Mouse (Mus musculus): ENCODE results near the gene Zfp94. TPM values are rescaled to one million over a fixed set of nuclear protein-coding genes. Genes with fewer than 3 reads are reported as not detected.

Zfp94 gene
- total RNA-seq, 4 experiments from 2014 or later, result 4.8 to 10.1 (median 7.0) TPM

DNA sequence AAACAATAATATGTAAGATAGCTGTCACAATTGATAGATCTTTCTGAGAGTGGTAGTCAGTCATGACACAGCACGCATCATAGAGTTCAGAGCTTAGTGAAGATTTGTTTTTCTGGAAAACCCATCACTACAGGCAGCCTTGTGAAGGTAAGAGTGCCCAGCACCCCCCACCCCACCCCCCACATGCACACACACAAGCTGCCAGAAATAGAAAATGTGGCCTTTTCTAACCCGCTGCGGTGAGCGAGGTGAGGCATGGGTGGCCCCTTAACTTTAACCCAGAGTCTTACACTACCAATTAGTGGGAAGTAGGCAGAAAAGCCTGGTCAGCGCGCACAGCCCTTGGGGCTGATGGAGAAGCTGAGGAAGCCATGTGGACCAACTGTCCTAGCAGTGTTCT is 45.3 kb downstream of the Zfp94 start:
- DNase-seq, result no peak

DNA sequence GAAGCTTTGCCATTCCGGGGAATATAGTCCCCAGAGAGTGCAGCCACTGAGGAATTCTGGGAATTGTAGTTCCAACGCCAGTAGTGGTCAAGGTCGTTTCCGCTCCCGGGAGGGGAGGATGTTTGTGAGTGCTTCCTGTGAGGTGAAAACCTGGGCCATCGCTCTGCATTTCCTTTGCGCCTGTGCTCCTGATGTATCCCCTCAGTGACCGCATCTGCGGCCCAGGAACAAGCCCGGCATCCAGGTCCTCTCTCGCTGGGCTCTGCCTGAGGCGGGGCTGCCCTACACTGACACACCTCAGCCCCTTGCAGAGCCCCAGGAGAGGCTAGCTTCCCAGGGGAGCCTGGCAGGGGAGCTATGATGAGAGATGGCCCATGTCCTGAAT is 46.2 kb downstream of the Zfp94 start, which contains the start of gene Zfp93:
TSS of gene Zfp93 (plus strand) at position 133 of the 385 bp plus-strand sequence.
- DNase-seq, result peak; percentile 77

DNA sequence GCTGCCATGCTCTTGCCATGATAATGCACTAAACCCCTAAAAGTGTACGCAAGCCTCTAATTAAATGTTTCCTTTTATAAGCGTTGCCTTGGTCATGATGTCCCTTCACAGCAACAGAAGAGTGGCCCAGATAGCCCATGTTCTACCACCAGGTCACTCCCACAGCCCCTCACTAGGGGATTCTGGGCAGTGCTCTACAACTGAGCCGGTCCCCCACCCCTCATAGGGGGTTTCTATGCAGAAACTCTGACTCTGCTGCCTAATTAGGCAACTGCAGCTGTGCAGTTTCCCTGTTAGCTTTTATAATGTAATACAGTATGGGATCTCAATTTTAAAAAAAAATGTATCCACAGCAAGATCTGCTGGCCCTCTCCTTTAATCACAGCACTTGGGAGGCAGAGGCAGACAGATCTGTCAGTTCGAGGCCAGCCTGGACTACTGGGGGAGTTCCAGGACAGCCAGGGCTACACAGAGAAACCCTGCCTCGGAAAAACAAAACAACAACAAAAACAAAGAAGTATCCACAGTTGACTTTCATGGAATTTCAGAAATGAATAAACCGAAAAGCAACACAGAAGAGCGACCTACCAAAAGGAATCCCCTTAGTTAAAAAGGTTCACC is 46.7 kb downstream of the Zfp94 start:
- DNase-seq, result no peak

DNA sequence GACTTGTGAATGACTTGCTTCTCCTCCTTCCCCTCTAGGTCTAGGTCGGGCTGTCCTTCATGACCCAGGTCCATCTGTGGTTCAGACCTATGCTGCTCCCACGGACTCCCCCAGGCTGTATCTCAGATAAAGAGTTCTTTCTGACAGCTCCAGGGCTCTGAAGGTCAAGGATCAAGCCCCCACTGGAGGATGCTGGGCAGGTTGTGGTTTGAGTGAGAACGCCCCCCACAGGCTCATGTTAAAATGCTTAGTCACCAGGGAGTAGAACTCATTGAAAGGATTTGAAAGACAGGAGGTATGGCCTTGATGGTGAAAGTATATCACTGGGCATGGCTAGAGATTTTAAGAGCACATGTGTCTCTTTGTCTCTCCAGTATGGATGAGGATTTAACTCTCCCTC is 47.2 kb downstream of the Zfp94 start:
- DNase-seq, result no peak

DNA sequence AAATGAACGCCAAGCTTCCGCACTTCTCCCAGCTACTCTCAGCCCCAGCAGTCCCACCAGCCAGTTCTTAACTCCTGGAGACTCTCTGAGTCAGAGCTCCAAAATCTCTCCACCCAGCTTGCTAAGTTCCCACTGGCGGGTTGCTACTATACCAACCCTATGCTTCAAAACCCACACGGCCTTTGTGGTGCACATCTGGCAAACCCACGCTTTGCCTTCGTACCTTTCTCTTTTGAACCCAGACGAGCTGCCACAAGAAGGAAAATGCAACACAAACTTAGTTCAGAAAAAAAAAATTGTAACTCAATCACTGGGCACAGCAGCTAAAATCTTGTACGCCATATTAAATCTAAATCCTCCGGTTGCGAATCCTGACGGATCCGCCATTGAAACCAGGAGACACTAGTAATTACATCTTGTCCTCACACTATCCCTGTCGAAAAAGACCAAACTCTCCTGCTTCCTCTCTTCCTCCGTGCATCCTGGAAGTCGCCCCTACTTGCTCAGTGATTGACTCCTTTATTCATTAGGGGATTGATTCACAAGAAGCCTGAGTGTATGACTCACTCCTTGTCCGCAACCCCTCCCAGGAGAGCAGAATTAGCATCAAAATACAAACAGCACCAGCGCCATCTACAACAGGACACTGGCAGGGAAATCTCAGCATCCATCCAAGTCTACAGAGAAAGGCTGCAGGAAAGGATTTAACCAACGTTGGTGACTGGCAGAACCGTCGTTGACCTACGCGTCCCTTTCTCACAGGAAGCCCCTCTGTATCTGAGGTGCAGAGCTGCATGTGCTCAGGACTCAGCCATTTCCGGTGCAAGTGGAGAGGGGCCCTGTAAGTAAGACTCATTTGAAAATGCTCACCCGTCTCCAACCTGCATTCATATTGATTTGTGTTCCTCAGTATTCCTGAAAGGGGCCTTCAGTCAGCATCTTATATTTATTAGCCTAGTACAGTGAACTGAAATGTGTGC is 48.0 kb downstream of the Zfp94 start:
- no peak for DNase-seq

DNA sequence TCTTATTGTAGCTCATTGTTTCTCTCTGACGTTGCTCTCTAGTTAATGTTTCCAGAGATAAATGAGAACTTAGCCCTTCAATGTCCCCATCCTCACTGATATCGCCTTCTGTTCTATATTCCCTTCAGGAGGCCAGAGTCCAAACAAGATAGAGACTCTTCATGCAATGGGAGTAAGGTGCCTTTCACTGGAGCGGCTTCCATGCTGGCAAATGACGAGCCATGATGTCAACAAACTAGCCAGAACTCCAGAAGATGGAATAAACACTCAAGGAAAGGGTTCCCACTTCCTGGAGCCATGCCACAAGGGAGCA is 56.5 kb downstream of the Zfp94 start:
- no peak for DNase-seq

DNA sequence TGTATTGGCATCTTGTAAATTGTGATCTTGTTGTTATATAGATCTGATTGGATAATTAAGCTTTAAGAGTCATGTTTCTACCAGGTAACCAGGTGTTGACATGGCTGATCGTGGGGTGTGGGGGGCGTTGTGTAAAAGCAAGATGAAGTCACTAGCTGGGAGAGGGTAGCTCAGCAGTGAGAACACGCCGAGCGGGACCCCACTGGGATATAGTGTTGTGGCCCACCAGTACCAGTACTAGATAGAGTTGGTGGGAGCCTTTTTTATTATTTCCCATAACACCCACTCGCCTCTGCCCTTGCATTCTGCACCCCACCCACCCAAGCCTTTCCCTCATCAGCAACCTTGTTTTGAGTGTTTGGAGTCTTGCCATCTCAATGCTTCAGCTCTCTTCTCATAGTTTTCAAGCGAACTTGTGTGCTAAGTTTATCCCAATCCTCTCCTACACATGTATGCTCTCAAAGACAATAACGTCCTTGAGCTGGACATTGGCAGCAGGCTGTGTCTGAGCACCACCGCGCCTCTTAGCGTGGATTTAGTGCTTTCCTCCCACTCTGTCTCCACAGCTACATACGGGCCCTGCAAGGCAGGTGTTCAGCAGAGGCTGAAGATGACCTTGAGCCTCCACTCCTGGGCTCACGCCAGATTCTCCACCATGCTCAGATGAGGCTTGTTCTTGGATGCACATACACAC is 57.0 kb downstream of the Zfp94 start:
- no peak for DNase-seq

DNA sequence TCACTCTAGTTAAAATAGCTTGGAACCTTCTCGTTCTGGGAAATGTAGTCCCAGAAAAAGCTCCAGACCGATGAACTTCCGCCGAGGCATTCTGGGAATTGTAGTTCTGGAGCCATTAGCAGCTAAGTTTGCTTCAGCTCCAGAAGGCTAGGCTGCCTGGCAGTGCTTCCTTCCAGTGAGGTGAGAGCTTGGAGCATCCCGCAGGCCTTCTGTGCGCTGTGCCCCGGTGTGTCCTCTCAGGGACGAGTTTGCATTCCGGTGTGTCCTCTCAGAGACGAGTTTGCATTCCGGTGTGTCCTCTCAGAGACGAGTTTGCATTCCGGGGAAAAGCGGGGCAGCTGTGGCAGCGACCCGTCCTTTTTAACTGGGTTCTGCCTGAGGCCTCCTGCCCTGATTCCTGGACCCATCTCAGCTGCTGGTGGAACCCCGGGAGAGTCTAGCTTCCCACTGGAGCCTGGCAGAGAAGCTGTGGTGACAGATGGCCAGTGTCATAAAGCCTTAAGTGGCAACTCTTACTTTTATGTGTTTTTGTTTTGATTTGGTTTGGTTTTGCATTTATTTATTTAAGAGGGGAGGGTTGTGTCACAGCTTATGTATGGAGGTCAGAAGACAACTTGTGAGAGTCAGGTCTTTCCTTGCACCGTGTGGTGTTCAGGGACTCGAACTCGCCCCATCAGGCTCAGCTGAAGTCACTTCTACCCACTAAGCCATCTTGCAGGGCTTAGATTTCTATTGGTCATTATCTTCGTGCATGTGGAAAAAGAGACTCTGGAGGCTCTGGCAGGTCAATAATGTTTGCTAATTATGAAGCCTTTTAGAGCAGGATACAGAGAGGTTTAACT is 61.6 kb downstream of the Zfp94 start, which contains the start of gene Zfp108:
TSS of gene Zfp108 (plus strand) at position 162 of the 842 bp plus-strand sequence.
- peak; percentile 77 for DNase-seq

DNA sequence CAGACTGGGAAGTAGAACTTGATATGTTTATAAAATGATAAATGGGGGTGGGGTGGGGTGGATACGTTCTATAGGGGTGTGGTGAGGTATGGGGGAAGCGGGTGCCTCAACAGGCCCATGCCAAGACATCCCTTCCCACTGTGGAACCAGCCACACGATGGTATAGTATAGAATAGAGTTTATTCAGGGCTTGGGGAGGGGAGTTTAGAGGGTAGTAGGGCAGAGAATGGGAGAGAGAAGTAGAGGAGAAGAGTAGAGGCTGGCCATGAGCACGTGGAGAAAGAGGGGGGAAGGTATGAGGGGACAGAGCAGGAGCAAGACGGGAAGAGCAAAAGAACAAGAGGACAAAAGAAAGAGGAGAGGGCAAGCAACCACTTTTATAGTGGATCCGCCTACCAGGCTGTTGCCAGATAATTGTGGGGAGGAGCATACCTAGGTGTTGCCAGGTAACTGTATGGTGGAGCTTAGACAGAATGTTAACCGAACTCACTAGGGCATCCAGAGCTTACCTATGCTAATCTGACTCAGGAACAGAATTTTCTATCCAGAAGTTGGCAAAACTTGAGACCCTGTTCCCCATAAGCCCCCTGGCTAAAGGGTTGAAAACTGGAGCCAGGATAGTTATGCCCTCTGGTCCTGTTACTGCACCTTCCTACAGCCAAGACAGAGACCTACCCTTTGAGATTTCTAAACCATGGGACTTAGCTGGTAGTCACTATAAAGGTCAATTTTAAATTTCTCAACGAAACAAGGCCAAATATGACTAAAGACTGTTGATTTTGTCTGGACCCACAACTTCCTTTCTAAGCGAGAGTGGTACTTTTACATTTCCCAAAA is 62.5 kb downstream of the Zfp94 start:
- no peak for DNase-seq

Small RNA genes within 50 kb of the gene (microRNA-seq; reads per million reads assigned to microRNA genes)
- gene Gm27592, result 0 reads per million in 2 experiments

Other genes with a start within 250 kb of the Zfp94 start
- 10 to 100 TPM; 24.2 to 32.3 (median 27.1) TPM for gene Zfp180, start 234.7 kb downstream of the Zfp94 start, total RNA-seq (2022)
- 1 to 10 TPM; 3.7 to 8.3 (median 5.1) TPM for gene Zfp112, start 204.4 kb downstream of the Zfp94 start, total RNA-seq (2022)
- gene Zfp235, start 182.5 kb downstream of the Zfp94 start, total RNA-seq (2022), result 10 to 100 TPM in 3 of 4 experiments, 1 to 10 TPM in 1; 7.8 to 13.9 (median 11.4) TPM
- gene Zfp114, start 141.6 kb downstream of the Zfp94 start, total RNA-seq (2022), result under 1 TPM; 0.28 to 0.56 (median 0.44) TPM
- 10 to 100 TPM in 3 of 4 experiments, 1 to 10 TPM in 1; 8.4 to 13.1 (median 12.2) TPM for gene Zfp111, start 105.2 kb downstream of the Zfp94 start, total RNA-seq (2022)
- gene Zfp109, start 79.1 kb downstream of the Zfp94 start, total RNA-seq (2022), result 1 to 10 TPM; 4.0 to 4.8 (median 4.3) TPM
- gene Zfp108, start 61.9 kb downstream of the Zfp94 start, total RNA-seq (2022), result 1 to 10 TPM; 2.9 to 5.6 (median 4.1) TPM
- gene Zfp93, start 46.2 kb downstream of the Zfp94 start, total RNA-seq (2022), result 1 to 10 TPM; 4.4 to 9.0 (median 5.8) TPM
- 10 to 100 TPM in 3 of 4 experiments, 1 to 10 TPM in 1; 7.9 to 19.1 (median 13.4) TPM for gene Zfp61, start 15.4 kb downstream of the Zfp94 start, total RNA-seq (2022)
- under 1 TPM in 1 of 4 experiments, not detected in 3; 0.70 TPM for gene Tescl, start 17.3 kb upstream of the Zfp94 start, total RNA-seq (2022)
- not detected for gene Lypd5, start 32.5 kb upstream of the Zfp94 start, total RNA-seq (2022)
- gene Kcnn4, start 53.6 kb upstream of the Zfp94 start, total RNA-seq (2022), result 1 to 10 TPM in 2 of 4 experiments, under 1 TPM in 2; 0.70 to 2.0 (median 1.2) TPM
- gene Smg9, start 83.0 kb upstream of the Zfp94 start, total RNA-seq (2022), result 10 to 100 TPM; 20.2 to 39.0 (median 25.9) TPM
- gene Irgc1, start 135.6 kb upstream of the Zfp94 start, total RNA-seq (2022), result not detected
- 10 to 100 TPM in 3 of 4 experiments, 1 to 10 TPM in 1; 9.6 to 19.2 (median 10.2) TPM for gene Plaur, start 145.8 kb upstream of the Zfp94 start, total RNA-seq (2022)
- 1 to 10 TPM; 3.1 to 4.7 (median 4.1) TPM for gene Cadm4, start 165.4 kb upstream of the Zfp94 start, total RNA-seq (2022)
- 1 to 10 TPM; 4.9 to 7.3 (median 5.6) TPM for gene Zfp428, start 190.3 kb upstream of the Zfp94 start, total RNA-seq (2022)
- gene AC161166.1, start 195.8 kb upstream of the Zfp94 start, total RNA-seq (2022), result not detected
- 10 to 100 TPM; 26.7 to 30.9 (median 27.8) TPM for gene Irgq, start 214.0 kb upstream of the Zfp94 start, total RNA-seq (2022)
- not detected for gene Pinlyp, start 229.5 kb upstream of the Zfp94 start, total RNA-seq (2022)
- gene Xrcc1, start 229.6 kb upstream of the Zfp94 start, total RNA-seq (2022), result 10 to 100 TPM; 39.2 to 55.5 (median 46.6) TPM